Mouse (Mus musculus) forebrain, embryonic 13.5 days (tissue): ENCODE measurements at regions not wholly inside any gene's neighbourhood (a gene's known extent, or its start where the extent isn't known, plus 50 kb on each side); places are given as distances from the start of the nearest gene placed in this dataset.

Experiments used
- ATAC-seq: fragments of 200-750 bp; cut with Nextera tagmentation; 2 replicates; pipeline ENCODE4 v1.8.0; 2017
- H3K27ac ChIP-seq: fragments of 300-500 bp; sonication (generic); 2 replicates; pipeline ENCODE4 v1.5.1; 2015; ENCODE audit warnings: inconsistent platforms, mild to moderate bottlenecking, moderate library complexity
- H3K27me3 ChIP-seq: fragments of 300-500 bp; sonication (generic); 2 replicates; pipeline ENCODE4 v1.6.1; 2015; ENCODE audit warnings: mild to moderate bottlenecking, inconsistent platforms
- H3K36me3 ChIP-seq: fragments of 300-500 bp; sonication (generic); 2 replicates; pipeline ENCODE4 v1.6.1; 2015; ENCODE audit warnings: mild to moderate bottlenecking, inconsistent platforms; ENCODE audit not compliant: poor library complexity, severe bottlenecking
- H3K4me1 ChIP-seq: fragments of 300-500 bp; sonication (generic); 2 replicates; pipeline ENCODE4 v1.6.1; 2015; ENCODE audit warnings: inconsistent platforms
- H3K4me2 ChIP-seq: fragments of 300-500 bp; sonication (generic); 2 replicates; pipeline ENCODE4 v1.6.1; 2015; ENCODE audit warnings: inconsistent platforms, mild to moderate bottlenecking, moderate library complexity
- H3K4me3 ChIP-seq: fragments of 300-500 bp; sonication (generic); 2 replicates; pipeline ENCODE4 v1.5.1; 2015; ENCODE audit warnings: mild to moderate bottlenecking, inconsistent platforms
- H3K9ac ChIP-seq: fragments of 300-500 bp; sonication (generic); 2 replicates; pipeline ENCODE4 v1.6.1; 2015; ENCODE audit warnings: mild to moderate bottlenecking, inconsistent platforms
- H3K9me3 ChIP-seq: fragments of 300-500 bp; sonication (generic); replicated peaks from 2 replicates; pipeline ENCODE4 v1.6.1; 2016; ENCODE audit warnings: inconsistent platforms
- WGBS: fragments of 180-500 bp; shearing (Covaris S2); methylation state at CpG from one replicate; pipeline ENCODE4 v1.1.7; 2015; 5-methylcytosine and 5-hydroxymethylcytosine counted together

DNA sequence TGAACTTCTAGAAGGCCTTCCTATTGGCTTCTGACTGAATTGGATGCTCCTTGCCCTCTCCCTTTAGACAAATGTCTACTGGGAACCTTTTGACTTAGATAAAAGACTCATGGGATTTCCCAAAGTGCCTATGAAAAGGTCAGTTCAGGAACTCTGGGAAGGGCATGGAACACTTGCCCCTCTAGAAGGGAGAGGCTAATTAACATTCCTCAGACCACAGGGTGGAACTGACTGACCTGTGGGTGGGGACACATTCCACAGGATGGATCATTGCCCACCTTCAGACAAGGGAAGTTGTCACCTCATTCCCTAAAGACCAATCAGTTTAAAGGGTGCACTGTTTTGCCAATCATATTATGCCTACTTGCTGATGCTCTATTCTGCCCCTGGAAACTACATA is 416.6 kb upstream of the Sox11 start:
- Histone ChIP-seq H3K9me3 (no peaks in the 10 kb centered on the region), H3K4me1 (no peaks in the 10 kb centered on the region), H3K4me3 (no peak overlapping the region), H3K4me2 (no peak overlapping the region), H3K27me3 (no peaks in the 10 kb centered on the region), H3K36me3 (no peaks in the 10 kb centered on the region), H3K27ac (no peak overlapping the region), H3K9ac (no peak overlapping the region)
- ATAC-seq, result no peak

DNA sequence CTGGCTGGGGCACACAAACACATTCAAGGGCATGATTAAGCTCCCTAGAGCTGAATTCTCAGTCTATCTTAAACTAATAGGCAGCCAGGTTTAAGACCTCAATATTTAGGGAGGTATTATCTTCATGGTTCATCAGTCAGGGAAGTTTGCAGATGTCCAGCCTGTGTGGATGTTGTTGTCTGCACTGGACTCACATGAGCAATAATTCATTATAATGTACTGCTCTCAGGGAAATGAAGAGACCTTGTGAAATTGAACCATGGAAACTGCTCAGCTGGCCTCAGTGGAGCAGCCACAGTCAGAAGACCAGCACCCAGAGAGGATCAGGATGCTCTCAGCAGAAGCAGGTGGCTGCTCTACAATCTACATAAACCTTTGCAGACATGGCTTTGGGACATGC is 415.3 kb upstream of the Sox11 start:
- Histone ChIP-seq H3K36me3 (no peaks in the 10 kb centered on the region), H3K4me3 (no peak overlapping the region), H3K4me2 (no peak overlapping the region), H3K27me3 (no peaks in the 10 kb centered on the region), H3K9ac (no peak overlapping the region), H3K4me1 (no peaks in the 10 kb centered on the region), H3K9me3 (no peaks in the 10 kb centered on the region), H3K27ac (no peak overlapping the region)
- ATAC-seq, result no peak

DNA sequence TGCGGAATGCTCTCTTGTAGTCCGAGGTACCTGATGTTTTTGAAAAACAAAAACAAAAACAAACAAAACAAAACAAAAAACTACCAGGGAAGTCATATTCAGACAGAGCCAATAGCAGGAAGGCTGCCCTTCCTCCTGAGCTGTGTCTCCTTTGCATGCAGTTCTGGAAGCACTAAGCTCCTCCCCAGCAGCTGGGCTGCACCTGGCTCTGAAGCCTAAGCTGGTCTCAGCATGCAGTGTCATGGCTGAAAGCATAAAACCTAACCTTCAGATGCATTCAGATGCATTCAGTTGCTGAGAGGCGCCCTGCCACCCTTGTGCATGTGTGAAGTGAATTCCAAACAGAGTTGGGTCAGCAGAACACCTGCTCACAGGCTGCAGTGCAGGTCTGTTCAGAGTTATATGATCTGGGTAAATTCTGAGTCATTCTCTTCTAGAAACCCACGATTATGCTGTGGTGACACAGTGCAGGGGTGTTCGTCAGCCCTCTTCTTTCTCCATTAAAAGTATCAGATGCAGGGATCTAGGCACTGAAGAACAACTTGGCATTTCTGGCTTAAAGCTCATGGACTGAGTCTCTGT is 382.3 kb upstream of the Sox11 start:
- H3K9ac ChIP-seq, result no peak overlapping the region
- ATAC-seq, result no peak
- no peak overlapping the region for H3K4me3 ChIP-seq
- no peaks in the 10 kb centered on the region for H3K36me3 ChIP-seq
- 63% methylated on average over 5 of the region's 5 CpGs for WGBS
- no peaks in the 10 kb centered on the region for H3K9me3 ChIP-seq
- H3K27ac ChIP-seq, result no peak overlapping the region
- H3K27me3 ChIP-seq, result no peaks in the 10 kb centered on the region
- peaks cover 4% of the 10 kb centered on the region for H3K4me1 ChIP-seq
- H3K4me2 ChIP-seq, result no peak overlapping the region

DNA sequence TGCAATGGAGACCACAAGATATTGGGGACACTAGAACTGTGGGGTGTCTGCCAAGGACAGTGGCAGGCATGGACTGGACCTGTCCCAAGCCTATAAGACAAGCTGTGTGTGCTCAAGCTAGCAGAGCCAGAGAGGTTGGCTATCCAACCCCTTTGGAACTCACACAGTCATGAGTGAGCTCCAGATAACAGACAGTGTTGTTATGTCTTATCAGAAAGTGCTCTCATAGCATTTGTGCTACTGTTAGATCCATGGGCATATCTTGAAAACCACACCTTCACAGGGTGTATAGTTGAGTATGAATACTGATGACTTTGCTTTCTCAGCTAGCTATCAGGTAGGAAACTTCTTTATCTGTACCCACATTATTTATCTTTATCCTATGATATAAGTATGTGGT is 338.1 kb upstream of the Sox11 start:
- Histone ChIP-seq H3K4me3 (no peak overlapping the region), H3K27me3 (no peaks in the 10 kb centered on the region), H3K4me2 (no peak overlapping the region), H3K9ac (no peak overlapping the region), H3K4me1 (no peaks in the 10 kb centered on the region), H3K9me3 (no peaks in the 10 kb centered on the region), H3K27ac (no peak overlapping the region), H3K36me3 (no peaks in the 10 kb centered on the region)
- no peak for ATAC-seq

DNA sequence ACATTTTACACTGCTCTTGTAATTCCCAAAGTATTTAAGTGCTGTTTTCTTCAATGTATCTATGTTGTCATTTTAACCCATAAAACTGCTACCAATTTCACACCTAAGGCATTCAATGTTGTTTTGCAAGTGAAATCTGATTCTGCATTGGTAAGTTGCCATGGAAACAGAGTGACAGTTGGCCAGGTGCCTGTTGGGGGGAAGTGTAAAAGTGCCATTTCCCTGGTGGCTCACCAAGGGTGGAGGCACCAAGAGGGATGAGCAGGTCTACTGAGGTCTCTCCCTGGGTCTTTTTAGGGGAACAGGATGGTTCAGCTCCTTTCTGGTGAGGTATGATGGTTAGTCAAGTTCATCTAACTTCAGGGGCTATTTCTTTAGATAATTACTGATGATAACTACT is 331.0 kb upstream of the Sox11 start:
- Histone ChIP-seq H3K4me3 (no peak overlapping the region), H3K27me3 (no peaks in the 10 kb centered on the region), H3K27ac (no peak overlapping the region), H3K9ac (no peak overlapping the region), H3K9me3 (no peaks in the 10 kb centered on the region), H3K36me3 (no peaks in the 10 kb centered on the region), H3K4me2 (no peak overlapping the region), H3K4me1 (peaks cover 35% of the 10 kb centered on the region)
- no peak for ATAC-seq

DNA sequence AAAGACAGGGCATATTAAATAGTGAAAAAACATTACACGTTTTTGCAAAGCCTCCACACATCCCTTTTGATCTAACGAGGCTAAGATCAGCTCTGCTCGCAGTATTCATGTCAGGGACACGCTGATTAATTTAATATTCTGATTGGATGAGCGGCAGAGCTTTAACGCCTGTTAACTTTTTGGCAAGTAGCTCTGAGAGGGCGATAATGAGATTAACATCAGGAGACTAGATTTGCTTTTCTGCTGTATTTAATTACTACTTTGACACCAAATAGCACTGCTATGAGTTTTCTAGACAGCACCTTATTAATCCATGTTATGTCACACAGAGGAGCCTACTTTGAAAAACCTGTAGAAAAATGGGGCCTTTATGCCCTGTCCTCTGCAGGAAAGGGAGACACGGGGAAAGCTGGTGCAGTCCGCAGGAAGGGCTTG is 328.3 kb upstream of the Sox11 start:
- no peaks in the 10 kb centered on the region for H3K9me3 ChIP-seq
- peak overlapping the region; percentile 84 for H3K27ac ChIP-seq
- H3K4me2 ChIP-seq, result peak overlapping the region; percentile 28
- peaks cover 35% of the 10 kb centered on the region for H3K4me1 ChIP-seq
- H3K27me3 ChIP-seq, result no peaks in the 10 kb centered on the region
- no peak overlapping the region for H3K4me3 ChIP-seq
- peak; percentile 68 for ATAC-seq
- no peaks in the 10 kb centered on the region for H3K36me3 ChIP-seq
- H3K9ac ChIP-seq, result no peak overlapping the region
- WGBS, result 14% methylated on average over 9 of the region's 9 CpGs

DNA sequence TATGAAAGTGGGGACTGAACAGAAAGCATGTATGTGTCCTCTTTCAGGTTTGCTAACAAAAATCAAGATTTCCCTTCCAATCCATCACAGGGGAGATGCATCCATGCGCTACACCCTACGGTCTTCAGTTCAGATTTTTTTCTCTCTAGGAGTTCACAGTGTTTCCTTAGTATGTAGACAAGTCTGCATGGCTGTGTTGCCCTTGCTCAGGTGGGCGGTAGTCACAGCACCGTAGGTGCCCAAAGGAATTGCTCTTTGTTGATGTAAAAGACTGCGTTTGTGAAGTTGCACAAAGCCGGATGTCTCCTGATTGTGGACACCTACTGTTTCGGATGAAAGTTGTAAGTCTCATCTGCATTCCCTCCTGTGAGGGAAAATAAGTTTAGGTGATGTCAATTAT is 327.8 kb upstream of the Sox11 start:
- 37% methylated on average over 7 of the region's 7 CpGs for WGBS
- ATAC-seq, result peak; percentile 25
- no peak overlapping the region for H3K9ac ChIP-seq
- H3K27me3 ChIP-seq, result no peaks in the 10 kb centered on the region
- H3K4me1 ChIP-seq, result peaks cover 35% of the 10 kb centered on the region
- no peaks in the 10 kb centered on the region for H3K36me3 ChIP-seq
- peak overlapping the region; percentile 28 for H3K4me2 ChIP-seq
- peak overlapping the region; percentile 84 for H3K27ac ChIP-seq
- no peaks in the 10 kb centered on the region for H3K9me3 ChIP-seq
- no peak overlapping the region for H3K4me3 ChIP-seq

DNA sequence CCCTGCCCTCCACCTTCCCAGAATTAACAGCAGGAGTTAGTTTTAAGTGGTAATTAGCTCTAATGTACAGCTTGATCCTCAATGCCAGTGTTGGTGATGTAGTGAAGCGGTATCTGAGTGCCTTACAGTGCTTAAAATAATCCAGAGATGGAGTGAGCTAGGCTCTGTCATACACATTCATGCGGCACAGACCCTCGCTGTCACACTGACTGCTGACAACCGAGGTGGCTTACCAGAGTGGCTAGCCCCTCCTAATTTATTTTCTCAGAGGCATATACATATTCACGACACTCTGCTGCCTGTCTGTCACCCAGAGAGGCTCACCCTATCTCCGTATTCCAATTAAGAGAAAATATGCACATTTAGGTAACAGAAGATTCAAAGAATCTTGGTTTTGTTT is 327.2 kb upstream of the Sox11 start:
- Histone ChIP-seq H3K27me3 (no peaks in the 10 kb centered on the region), H3K4me1 (peaks cover 35% of the 10 kb centered on the region), H3K9me3 (no peaks in the 10 kb centered on the region), H3K27ac (peak overlapping the region; percentile 84), H3K4me3 (no peak overlapping the region), H3K9ac (no peak overlapping the region), H3K4me2 (no peak overlapping the region), H3K36me3 (no peaks in the 10 kb centered on the region)
- peak; percentile 91 for ATAC-seq
- WGBS, result 31% methylated on average over 6 of the region's 6 CpGs

DNA sequence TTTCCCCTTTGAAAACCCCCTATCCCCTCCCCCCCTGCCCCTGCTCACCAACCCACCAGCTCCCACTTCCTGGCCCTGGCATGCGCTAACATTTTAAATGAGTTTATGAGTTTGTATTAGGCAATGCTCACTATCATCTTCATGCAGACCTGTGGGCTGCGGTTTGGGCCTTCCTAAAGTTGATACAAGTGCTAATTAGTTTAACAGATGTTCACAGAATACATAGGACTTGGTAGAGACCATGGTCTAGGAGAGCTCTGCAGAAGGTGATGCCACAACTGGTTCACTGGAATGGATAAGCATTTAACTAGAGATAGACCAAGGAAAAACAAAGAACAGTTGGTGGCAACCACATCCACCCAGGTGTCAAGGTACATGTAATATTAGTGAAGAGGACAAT is 324.1 kb upstream of the Sox11 start:
- no peaks in the 10 kb centered on the region for H3K36me3 ChIP-seq
- no peak for ATAC-seq
- no peak overlapping the region for H3K4me3 ChIP-seq
- no peak overlapping the region for H3K4me2 ChIP-seq
- WGBS, result 81% methylated on average over 2 of the region's 2 CpGs
- no peaks in the 10 kb centered on the region for H3K9me3 ChIP-seq
- no peaks in the 10 kb centered on the region for H3K27me3 ChIP-seq
- H3K9ac ChIP-seq, result no peak overlapping the region
- H3K27ac ChIP-seq, result no peak overlapping the region
- H3K4me1 ChIP-seq, result peaks cover 22% of the 10 kb centered on the region

DNA sequence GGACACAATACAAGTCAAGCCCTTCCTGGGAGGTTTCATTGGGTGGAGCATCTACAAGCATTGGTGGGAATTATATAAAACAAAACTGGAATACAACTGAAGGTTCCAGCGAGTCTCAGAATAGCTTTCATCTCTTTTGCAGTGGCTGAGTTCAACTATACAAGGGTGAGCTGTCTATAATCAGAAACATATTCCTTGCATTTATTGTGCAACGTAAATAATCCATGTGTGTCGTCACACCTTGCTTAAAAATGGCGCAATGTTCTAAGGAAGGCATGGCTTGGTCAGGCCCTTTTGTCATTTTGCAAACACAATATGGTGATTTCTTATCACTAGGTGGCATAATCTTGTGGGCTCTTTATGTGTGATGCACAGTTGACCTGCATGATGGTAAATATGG is 320.8 kb upstream of the Sox11 start:
- H3K4me3 ChIP-seq, result no peak overlapping the region
- H3K9ac ChIP-seq, result no peak overlapping the region
- H3K4me2 ChIP-seq, result no peak overlapping the region
- ATAC-seq, result no peak
- no peaks in the 10 kb centered on the region for H3K9me3 ChIP-seq
- peaks cover 4% of the 10 kb centered on the region for H3K4me1 ChIP-seq
- H3K27ac ChIP-seq, result no peak overlapping the region
- no peaks in the 10 kb centered on the region for H3K36me3 ChIP-seq
- WGBS, result 94% methylated on average over 4 of the region's 4 CpGs
- H3K27me3 ChIP-seq, result no peaks in the 10 kb centered on the region

DNA sequence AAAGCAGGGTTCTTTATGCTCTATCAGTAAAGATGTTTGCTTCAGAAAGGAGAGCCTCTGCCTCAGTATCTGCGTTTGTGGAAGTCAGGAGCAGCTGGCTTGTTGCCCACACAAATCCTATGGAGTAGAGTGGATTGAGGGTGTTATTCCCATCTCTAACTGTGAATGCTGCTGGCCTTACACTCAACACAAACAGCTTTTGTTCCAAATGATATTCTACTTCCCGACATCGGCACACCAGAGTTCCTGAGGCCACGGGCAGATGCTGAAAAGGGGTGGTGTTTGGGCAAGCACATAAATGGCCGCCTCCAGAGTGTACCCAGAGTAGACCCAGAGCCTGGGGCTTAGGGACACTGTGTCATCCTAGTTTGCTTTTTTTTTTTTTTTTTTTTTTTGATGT is 320.3 kb upstream of the Sox11 start:
- no peaks in the 10 kb centered on the region for H3K27me3 ChIP-seq
- peaks cover 8% of the 10 kb centered on the region for H3K4me1 ChIP-seq
- H3K9ac ChIP-seq, result no peak overlapping the region
- no peaks in the 10 kb centered on the region for H3K9me3 ChIP-seq
- H3K4me2 ChIP-seq, result no peak overlapping the region
- H3K27ac ChIP-seq, result no peak overlapping the region
- WGBS, result 85% methylated on average over 5 of the region's 5 CpGs
- no peaks in the 10 kb centered on the region for H3K36me3 ChIP-seq
- H3K4me3 ChIP-seq, result no peak overlapping the region
- no peak for ATAC-seq

DNA sequence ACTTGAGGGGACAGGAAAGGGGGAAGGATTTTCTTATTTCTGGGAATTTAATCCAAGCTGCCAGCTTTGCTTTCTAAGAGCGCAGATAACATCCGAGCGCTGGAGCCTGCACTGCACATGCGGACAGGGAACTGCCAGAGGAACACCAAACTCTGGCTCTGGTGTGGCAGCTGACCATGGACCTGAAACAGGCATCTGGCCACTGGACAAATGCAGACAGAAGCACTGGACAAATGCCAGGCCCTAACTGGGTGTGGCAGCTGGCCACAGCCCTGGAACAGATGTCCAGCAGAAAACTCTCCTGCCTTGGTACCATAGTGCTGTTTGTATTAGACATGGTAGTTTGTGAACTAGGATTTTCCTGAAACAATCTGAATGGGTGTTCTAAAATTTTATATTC is 315.2 kb upstream of the Sox11 start:
- WGBS, result 82% methylated on average over 4 of the region's 4 CpGs
- Histone ChIP-seq H3K36me3 (no peaks in the 10 kb centered on the region), H3K27me3 (no peaks in the 10 kb centered on the region), H3K4me3 (no peak overlapping the region), H3K4me1 (peaks cover 12% of the 10 kb centered on the region), H3K9ac (no peak overlapping the region), H3K9me3 (no peaks in the 10 kb centered on the region), H3K4me2 (no peak overlapping the region), H3K27ac (0 out of 2 replicates have a peak overlapping the region, but pooled peaks have one; percentile 35)
- no peak for ATAC-seq

DNA sequence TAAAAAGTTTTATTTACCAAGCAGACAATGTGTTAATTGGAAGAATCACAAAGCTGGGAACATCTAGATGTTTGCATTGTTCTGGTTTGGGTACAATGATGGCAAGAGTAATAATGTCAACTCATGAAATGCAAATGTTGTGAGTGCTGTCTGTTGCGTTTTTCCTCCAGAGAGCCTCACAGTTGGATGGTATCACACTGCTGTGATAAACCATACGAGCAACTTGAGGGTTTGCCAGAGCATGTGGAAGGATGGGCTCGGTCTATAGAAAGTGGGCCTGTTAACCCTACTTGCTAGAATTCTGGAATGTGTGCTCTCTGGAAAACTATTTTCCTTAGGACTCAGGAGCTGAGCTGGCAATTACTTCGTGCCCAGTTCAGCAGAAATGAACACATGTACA is 311.2 kb upstream of the Sox11 start:
- ATAC-seq, result no peak
- Histone ChIP-seq H3K4me2 (no peak overlapping the region), H3K4me1 (peaks cover 11% of the 10 kb centered on the region), H3K9ac (no peak overlapping the region), H3K27ac (no peak overlapping the region), H3K36me3 (no peaks in the 10 kb centered on the region), H3K4me3 (no peak overlapping the region), H3K9me3 (no peaks in the 10 kb centered on the region), H3K27me3 (no peaks in the 10 kb centered on the region)
- WGBS, result 72% methylated on average over 4 of the region's 4 CpGs
